Mouse (Mus musculus): ENCODE data around the gene Zgrf1. TPM values are rescaled to one million over a fixed set of nuclear protein-coding genes. Genes with fewer than 3 reads are reported as not detected.

Gene Zgrf1
- total and polyA plus RNA-seq, 3 experiments, result 2.4 to 106 (median 36.5) TPM

- ATAC-seq (ENCODE audit: extremely low read depth, insufficient number of reproducible peaks, low FRiP score, poor library complexity, severe bottlenecking), result no peak
Observed at GRCm38 (mm10) chr3:127660712-127661111, 107.4 kb downstream of the Zgrf1 start.

GRCm38 (mm10) chr3:127661646-127662531 lies 108.6 kb downstream of the Zgrf1 start:
- H3K4me1 ChIP-seq (ENCODE audit: insufficient read depth, low read depth, low read length), result no peaks in the 10 kb centered on the region
- DNase-seq (ENCODE audit: low spot score), result no peak
- no peaks in the 10 kb centered on the region for H3K9me3 ChIP-seq (replicated peaks)
- ATAC-seq (ENCODE audit: extremely low read depth, insufficient number of reproducible peaks, low FRiP score, poor library complexity, severe bottlenecking), result no peak
- H3K27me3 ChIP-seq (ENCODE audit: insufficient read depth, low read length), result peaks cover 15% of the 10 kb centered on the region
- no peaks in the 10 kb centered on the region for H3K36me3 ChIP-seq (replicated peaks)
- H3K4me3 ChIP-seq (ENCODE audit: low read depth, low read length), result no peak overlapping the region
- TF ChIP-seq POLR2AphosphoS5 (IDR thresholded peaks at IDR 0.05; ENCODE audit: insufficient replicate concordance, low read depth, low read length) (no peak), TAL1 (conservative IDR thresholded peaks at IDR 0.05; ENCODE audit: low read depth, low read length) (no peak), GATA2 (IDR thresholded peaks at IDR 0.05; ENCODE audit: borderline replicate concordance, low read depth, low read length) (no peak), GATA1 (IDR thresholded peaks at IDR 0.05; ENCODE audit: borderline replicate concordance, low read length) (no peak), CTCF (IDR thresholded peaks at IDR 0.05; ENCODE audit: low read depth, low read length) (no peak)

More at GRCm38 (mm10) chr3:127660712-127661111, 107.4 kb downstream of the Zgrf1 start:
- Histone ChIP-seq H3K4me3 (ENCODE audit: low read depth, low read length) (no peak overlapping the region), H3K27me3 (ENCODE audit: insufficient read depth, low read length) (peaks cover 15% of the 10 kb centered on the region), H3K36me3 (replicated peaks) (no peaks in the 10 kb centered on the region), H3K4me1 (ENCODE audit: insufficient read depth, low read depth, low read length) (no peaks in the 10 kb centered on the region), H3K9me3 (replicated peaks) (no peaks in the 10 kb centered on the region)
- DNase-seq (ENCODE audit: low spot score), result no peak
- TF ChIP-seq TAL1 (conservative IDR thresholded peaks at IDR 0.05; ENCODE audit: low read depth, low read length), result no peak
- TF ChIP-seq POLR2AphosphoS5 (IDR thresholded peaks at IDR 0.05; ENCODE audit: insufficient replicate concordance, low read depth, low read length), result no peak
- TF ChIP-seq GATA2 (IDR thresholded peaks at IDR 0.05; ENCODE audit: borderline replicate concordance, low read depth, low read length), result no peak
- TF ChIP-seq CTCF (IDR thresholded peaks at IDR 0.05; ENCODE audit: low read depth, low read length), result no peak
- TF ChIP-seq GATA1 (IDR thresholded peaks at IDR 0.05; ENCODE audit: borderline replicate concordance, low read length), result no peak

Other genes with a start within 250 kb of the Zgrf1 start
- gene Ank2, start 54.1 kb upstream of the Zgrf1 start, total RNA-seq (2014; fragmentation: Nextera tagmentation), result 95.5 and 139 TPM in 2 replicates
- 52.9 and 57.8 TPM in 2 replicates for gene Ank2, start 54.1 kb upstream of the Zgrf1 start, total RNA-seq (2017)
- 18.9 and 25.2 TPM in 2 replicates for gene Ank2, start 54.1 kb upstream of the Zgrf1 start, polyA plus RNA-seq (2012)
- 76.6 and 86.7 TPM in 2 replicates for gene Larp7, start 140 bp upstream of the Zgrf1 start, total RNA-seq (2014; fragmentation: Nextera tagmentation)
- gene Larp7, start 140 bp upstream of the Zgrf1 start, total RNA-seq (2017), result 88.3 and 111 TPM in 2 replicates
- gene Larp7, start 140 bp upstream of the Zgrf1 start, polyA plus RNA-seq (2012), result 44.9 and 48.0 TPM in 2 replicates
- gene Neurog2, start 79.6 kb downstream of the Zgrf1 start, total RNA-seq (2014; fragmentation: Nextera tagmentation), result not detected in 2 replicates
- 0.05 TPM in 1 of 2 replicates, not detected in the other for gene Neurog2, start 79.6 kb downstream of the Zgrf1 start, total RNA-seq (2017)
- not detected in 2 replicates for gene Neurog2, start 79.6 kb downstream of the Zgrf1 start, polyA plus RNA-seq (2012)
- not detected in 2 replicates for gene Alpk1, start 227.0 kb downstream of the Zgrf1 start, total RNA-seq (2014; fragmentation: Nextera tagmentation)
- gene Alpk1, start 227.0 kb downstream of the Zgrf1 start, total RNA-seq (2017), result 0.11 TPM in 1 of 2 replicates, not detected in the other
- gene Alpk1, start 227.0 kb downstream of the Zgrf1 start, polyA plus RNA-seq (2012), result 0.01 TPM in 1 of 2 replicates, not detected in the other
- 19.5 and 20.1 TPM in 2 replicates for gene Tifa, start 236.3 kb downstream of the Zgrf1 start, total RNA-seq (2014; fragmentation: Nextera tagmentation)
- gene Tifa, start 236.3 kb downstream of the Zgrf1 start, total RNA-seq (2017), result 6.2 and 7.4 TPM in 2 replicates
- gene Tifa, start 236.3 kb downstream of the Zgrf1 start, polyA plus RNA-seq (2012), result 11.5 and 12.8 TPM in 2 replicates

Data from G1E (cell line).